18 mouse cellular contexts compared by ENCODE assay signal in the genomic region with DNA sequence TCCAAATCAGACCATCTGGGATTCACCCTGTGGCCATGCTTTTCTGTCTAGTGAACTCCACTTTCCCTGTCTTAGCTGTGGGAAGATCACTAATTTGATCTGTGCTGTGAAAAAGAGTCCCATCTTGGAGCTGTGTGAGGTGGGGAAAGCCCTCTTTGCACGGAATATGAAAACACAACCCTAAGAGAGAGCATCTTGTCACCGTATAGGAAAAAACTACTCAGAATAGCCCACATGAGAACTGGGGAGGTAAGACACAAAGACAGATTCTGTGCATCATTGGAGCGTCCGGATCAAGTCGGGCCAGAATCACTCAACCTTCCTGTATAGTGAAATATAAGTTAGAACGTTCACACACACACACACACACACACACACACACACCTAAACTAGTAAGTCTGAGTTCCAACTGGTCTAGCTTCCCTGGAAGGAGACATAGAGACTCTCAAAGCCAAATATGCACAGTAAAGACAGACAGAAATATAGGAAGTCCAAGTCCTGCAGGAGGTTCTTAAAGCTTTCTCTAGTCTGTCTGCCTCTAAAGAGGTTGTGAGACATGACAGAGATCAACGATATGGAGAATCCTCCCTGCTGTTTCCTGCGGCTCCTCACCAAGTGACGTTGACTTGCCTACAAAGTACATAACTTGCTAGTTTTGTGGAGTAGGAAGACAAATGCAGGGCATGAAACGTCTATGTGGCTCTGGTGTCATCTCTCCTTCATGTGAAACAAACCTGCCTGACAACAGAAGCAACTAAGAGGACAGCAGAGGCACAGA. TPM values are rescaled to one million over a fixed set of nuclear protein-coding genes. Genes with fewer than 3 reads are reported as not detected.
A peak's percentile ranks its signal among the peaks of the same experiment; 100 is the strongest.
DNase-seq lines count a peak whose midpoint lies in the region; ATAC-seq and TF ChIP-seq lines count a peak whose summit lies in the region.
"Had no signal": no experiment of that assay in that cellular context is flagged by ENCODE, and none has a peak within 500 bp of the region (broad histone marks: within the 10 kb centered on the region; RNA-seq: fewer than 3 reads in every experiment).

No protein-coding gene starts in this region.

- H3K79me2 ChIP-seq in CH12.LX (replicated peaks; ENCODE audit: control insufficient read depth, extremely low read depth, insufficient read depth, poor library complexity, severe bottlenecking), result peaks cover 9% of the 10 kb centered on the region

- H3K4me2 ChIP-seq in liver, postnatal 0 days (ENCODE audit: low read depth, low read length), result peak overlapping the region; percentile 10; the same call in 1 of the 2 replicates
- H3K4me2 ChIP-seq in CH12.LX (ENCODE audit: insufficient read depth, low read depth, poor library complexity, severe bottlenecking), result peak overlapping the region; percentile 39
- H3K4me2 ChIP-seq: embryonic facial prominence, embryonic 13.5 days; forebrain, embryonic 12.5 days; heart, embryonic 12.5 days; hindbrain, embryonic 15.5 days had no signal

- no peak for TF ChIP-seq CTCF in liver, postnatal 0 days (IDR thresholded peaks at IDR 0.05; ENCODE audit: low read depth)
- no peak for TF ChIP-seq CTCF in CH12.LX (conservative IDR thresholded peaks at IDR 0.05 in 1 of 2, IDR thresholded peaks at IDR 0.05 in 1 of 2; ENCODE audit: low read depth in 2 of 2, low read length in 2 of 2)

- H3K4me1 ChIP-seq in liver, postnatal 0 days (ENCODE audit: insufficient read depth), result peaks cover 8% of the 10 kb centered on the region
- peaks cover 26 to 36% of the 10 kb centered on the region in 2 experiments for H3K4me1 ChIP-seq in CH12.LX (ENCODE audit: control insufficient read depth in 1 of 2, insufficient read depth in 2 of 2)

- H3K9ac ChIP-seq in liver, postnatal 0 days (replicated peaks), result no peak overlapping the region
- H3K9ac ChIP-seq in CH12.LX (ENCODE audit: insufficient read depth, low read depth), result peak overlapping the region; percentile 34
- H3K9ac ChIP-seq: embryonic facial prominence, embryonic 13.5 days; forebrain, embryonic 12.5 days; heart, embryonic 12.5 days; hindbrain, embryonic 15.5 days had no signal

- TF ChIP-seq POLR2A in CH12.LX (IDR thresholded peaks at IDR 0.05; ENCODE audit: low read depth, low read length), result no peak

- dilution Hi-C loops in CH12.LX (cut with MboI; ENCODE audit: extremely low pct_ligation_motif_present, extremely low pct_unique_long_range_greater_than_20kb, low sequenced_read_pairs), result no loop called here

- in situ Hi-C loops in CH12.LX (cut with MboI; ENCODE audit: low pct_ligation_motif_present, low pct_unique_long_range_greater_than_20kb, low sequenced_read_pairs), result loop anchor here (10.0 kb wide), 4 partner anchors 186 to 1216 kb away; a partner anchor contains a TSS

- H3K9me3 ChIP-seq in liver, postnatal 0 days (ENCODE audit: low read length), result no peaks in the 10 kb centered on the region
- H3K9me3 ChIP-seq in CH12.LX (replicated peaks; ENCODE audit: low read length), result peaks cover 6% of the 10 kb centered on the region
- H3K9me3 ChIP-seq: hindbrain, embryonic 10.5 days; hindbrain, embryonic 15.5 days had no signal

- no peak for TF ChIP-seq RAD21 in CH12.LX (IDR thresholded peaks at IDR 0.05; ENCODE audit: low read depth, low read length)

- no peaks in the 10 kb centered on the region for H3K36me3 ChIP-seq in liver, postnatal 0 days (replicated peaks; ENCODE audit: insufficient read depth, low read length)
- H3K36me3 ChIP-seq in CH12.LX (replicated peaks in 1 of 2; ENCODE audit: control insufficient read depth in 1 of 2, insufficient read depth in 1 of 2, low read length in 1 of 2), result no peaks in the 10 kb centered on the region
- H3K36me3 ChIP-seq: embryonic facial prominence, embryonic 13.5 days; forebrain, embryonic 12.5 days; heart, embryonic 12.5 days; hindbrain, embryonic 10.5 days; hindbrain, embryonic 15.5 days had no signal

- ATAC-seq in liver, postnatal 0 days, result no peak
- peak; percentile 5 for ATAC-seq in inflammation-experienced regulatory T-cells, adult 6 months
- ATAC-seq: Patski had no signal

- DNase-seq in liver, postnatal 0 days, result no peak
- DNase-seq in liver (no peak), CH12.LX (ENCODE audit: extremely low read depth) (no peak)
- DNase-seq in CD4-positive helper T cell, adult 2 months (ENCODE audit: low read depth, low spot score), result peak; percentile 68
- DNase-seq in urinary bladder, adult 2 months (ENCODE audit: low spot score), result no peak
- DNase-seq in gastrocnemius, postnatal 25 days, result no peak
- no peak for DNase-seq in gastrocnemius, adult 18-20 months (ENCODE audit: low spot score)
- DNase-seq: adrenal gland, postnatal 14 days; cerebellum, adult 18-20 months; cerebellum, postnatal 36 days; heart, adult 2 months had no signal

- WGBS in liver, postnatal 0 days (ENCODE audit: insufficient replicate concordance), result 74% methylated on average over 10 of the region's 10 CpGs

- no peak overlapping the region for H3K4me3 ChIP-seq in liver, postnatal 0 days (ENCODE audit: low read depth, low read length)
- peak overlapping the region in 2 of 3 experiments; percentile 17 to 18 for H3K4me3 ChIP-seq in CH12.LX (replicated peaks in 1 of 3; ENCODE audit: low read depth in 2 of 3, low read length in 2 of 3, poor library complexity in 1 of 3)
- H3K4me3 ChIP-seq: embryonic facial prominence, embryonic 13.5 days; forebrain, embryonic 12.5 days; heart, adult 2 months; heart, embryonic 12.5 days; hindbrain, embryonic 10.5 days; hindbrain, embryonic 15.5 days had no signal

- no peak for TF ChIP-seq EP300 in liver, postnatal 0 days (IDR thresholded peaks at IDR 0.05; ENCODE audit: low read depth)
- peak; percentile 71; the same call in 1 of the 2 replicates for TF ChIP-seq EP300 in CH12.LX (IDR thresholded peaks at IDR 0.05; ENCODE audit: low read length)

- H3K27ac ChIP-seq in liver, postnatal 0 days (ENCODE audit: low read depth), result peak overlapping the region; percentile 45
- peak overlapping the region; percentile 28; the same call in 1 of the 2 replicates for H3K27ac ChIP-seq in CH12.LX (ENCODE audit: insufficient read depth, low read depth)
- H3K27ac ChIP-seq: embryonic facial prominence, embryonic 13.5 days; forebrain, embryonic 12.5 days; heart, adult 2 months; hindbrain, embryonic 10.5 days; hindbrain, embryonic 15.5 days had no signal

- no peaks in the 10 kb centered on the region; the same call in 1 of the 2 replicates for H3K27me3 ChIP-seq in liver, postnatal 0 days (ENCODE audit: insufficient read depth, low read length)
- H3K27me3 ChIP-seq in CH12.LX (replicated peaks), result no peaks in the 10 kb centered on the region
- H3K27me3 ChIP-seq: hindbrain, embryonic 15.5 days had no signal

TF ChIP-seq in CH12.LX, 34 proteins besides CTCF, POLR2A, EP300 and RAD21 (continues in another document):
- peak; percentile 71 for TF ChIP-seq ETS1 (conservative IDR thresholded peaks at IDR 0.05; ENCODE audit: low read depth, low read length)
- peak; percentile 59; the same call in 1 of the 2 replicates for TF ChIP-seq MEF2A (IDR thresholded peaks at IDR 0.05; ENCODE audit: borderline replicate concordance, low read depth, low read length)

RNA-seq across cellular contexts. Expression of a gene that starts 0.8 kb away (rescaled TPM):
- 121 and 130 TPM in 2 replicates for polyA plus RNA-seq in liver, postnatal 0 days (2015; fragmentation: Nextera tagmentation; extraction: Ambion mirVana)
- total RNA-seq in CH12.LX (2012; rRNA removed), result 287 and 312 TPM in 2 replicates
- total RNA-seq in CH12.LX (2014; rRNA removed), result 349 and 371 TPM in 2 replicates
- polyA plus RNA-seq in CH12.LX (2012; ENCODE audit: insufficient read length, low read depth), result 203 and 228 TPM in 2 replicates
- polyA plus RNA-seq in inflammation-experienced regulatory T-cells, adult 6 months (2017; shearing (Covaris generic)), result 1,000 to 10,000 TPM; 2,119 to 2,488 (median 2,393) TPM
- 34.8 and 39.4 TPM in 2 replicates for polyA plus RNA-seq in urinary bladder, adult 2 months (2012; rRNA removed)
- 1 to 10 TPM; 2.1 to 3.3 TPM for total RNA-seq in gastrocnemius, postnatal 25 days (2021)
- total RNA-seq in gastrocnemius, adult 18-20 months (2021), result 1 to 10 TPM; 2.0 to 2.4 TPM

RNA-seq across cellular contexts. Expression of a gene that starts 12.8 kb away (rescaled TPM):
- 2.6 and 3.7 TPM in 2 replicates for polyA plus RNA-seq in liver, postnatal 0 days (2015; fragmentation: Nextera tagmentation; extraction: Ambion mirVana)
- 5.0 and 5.6 TPM in 2 replicates for total RNA-seq in CH12.LX (2012; rRNA removed)
- total RNA-seq in CH12.LX (2014; rRNA removed), result 4.4 and 4.7 TPM in 2 replicates
- polyA plus RNA-seq in CH12.LX (2012; ENCODE audit: insufficient read length, low read depth), result 5.6 and 8.3 TPM in 2 replicates
- 10 to 100 TPM; 11.7 to 18.2 (median 13.3) TPM for polyA plus RNA-seq in inflammation-experienced regulatory T-cells, adult 6 months (2017; shearing (Covaris generic))
- 19.3 and 22.5 TPM in 2 replicates for polyA plus RNA-seq in urinary bladder, adult 2 months (2012; rRNA removed)
- total RNA-seq in gastrocnemius, postnatal 25 days (2021), result 1 to 10 TPM; 2.7 to 3.3 TPM
- total RNA-seq in gastrocnemius, adult 18-20 months (2021), result 1 to 10 TPM; 1.9 to 2.8 TPM

RNA-seq across cellular contexts. Expression of a gene that starts 13.2 kb away (rescaled TPM):
- 86.5 and 93.5 TPM in 2 replicates for polyA plus RNA-seq in liver, postnatal 0 days (2015; fragmentation: Nextera tagmentation; extraction: Ambion mirVana)
- total RNA-seq in CH12.LX (2012; rRNA removed) (136 and 155 TPM in 2 replicates), CH12.LX (2014; rRNA removed) (60.4 and 72.8 TPM in 2 replicates)
- polyA plus RNA-seq in CH12.LX (2012; ENCODE audit: insufficient read length, low read depth), result 341 and 353 TPM in 2 replicates
- 100 to 1,000 TPM in 2 of 3 experiments, 10 to 100 TPM in 1; 89.3 to 196 (median 149) TPM for polyA plus RNA-seq in inflammation-experienced regulatory T-cells, adult 6 months (2017; shearing (Covaris generic))
- polyA plus RNA-seq in urinary bladder, adult 2 months (2012; rRNA removed), result 32.6 and 37.6 TPM in 2 replicates
- total RNA-seq in gastrocnemius, postnatal 25 days (2021), result 10 to 100 TPM; 33.1 to 37.0 TPM
- total RNA-seq in gastrocnemius, adult 18-20 months (2021), result 10 to 100 TPM; 37.1 to 42.2 TPM

RNA-seq across cellular contexts. Expression of a gene that starts 32.1 kb away (rescaled TPM):
- polyA plus RNA-seq in liver, postnatal 0 days (2015; fragmentation: Nextera tagmentation; extraction: Ambion mirVana), result 221 and 241 TPM in 2 replicates
- total RNA-seq in CH12.LX (2012; rRNA removed), result 0.17 and 0.34 TPM in 2 replicates
- total RNA-seq in CH12.LX (2014; rRNA removed), result 0.80 and 0.87 TPM in 2 replicates
- 0.87 and 1.4 TPM in 2 replicates for polyA plus RNA-seq in CH12.LX (2012; ENCODE audit: insufficient read length, low read depth)
- under 1 TPM in 1 of 3 experiments, not detected in 2; 0.65 TPM for polyA plus RNA-seq in inflammation-experienced regulatory T-cells, adult 6 months (2017; shearing (Covaris generic))
- 28.5 and 29.2 TPM in 2 replicates for polyA plus RNA-seq in urinary bladder, adult 2 months (2012; rRNA removed)
- 10 to 100 TPM; 12.3 to 22.9 TPM for total RNA-seq in gastrocnemius, postnatal 25 days (2021)
- 10 to 100 TPM; 11.1 to 15.9 TPM for total RNA-seq in gastrocnemius, adult 18-20 months (2021)

RNA-seq across cellular contexts. Expression of a gene that starts 51.0 kb away (rescaled TPM):
- polyA plus RNA-seq in liver, postnatal 0 days (2015; fragmentation: Nextera tagmentation; extraction: Ambion mirVana), result 20.3 and 21.0 TPM in 2 replicates
- total RNA-seq in CH12.LX (2012; rRNA removed), result 13.2 and 25.3 TPM in 2 replicates
- total RNA-seq in CH12.LX (2014; rRNA removed), result 20.3 and 22.4 TPM in 2 replicates
- 38.9 and 48.5 TPM in 2 replicates for polyA plus RNA-seq in CH12.LX (2012; ENCODE audit: insufficient read length, low read depth)
- polyA plus RNA-seq in inflammation-experienced regulatory T-cells, adult 6 months (2017; shearing (Covaris generic)), result 10 to 100 TPM; 15.9 to 20.8 (median 17.2) TPM
- 214 TPM in 2 replicates for polyA plus RNA-seq in urinary bladder, adult 2 months (2012; rRNA removed)
- total RNA-seq in gastrocnemius, postnatal 25 days (2021), result 10 to 100 TPM; 21.4 to 23.8 TPM
- total RNA-seq in gastrocnemius, adult 18-20 months (2021), result 10 to 100 TPM; 16.2 to 20.7 TPM
